Mouse (Mus musculus) skeletal muscle tissue, adult 2 months (tissue): ENCODE data around the gene Tpp2.
"Not testable (repeated sequence)": the region's sequence is repeated elsewhere in the genome, so short reads cannot be mapped to it uniquely, and the experiment has no call there.

Experiments
- DNase-seq: peaks from one replicate; pipeline ENCODE4 v3.0.0-alpha.2; 2012; ENCODE audit warnings: low read depth, low spot score

Gene Tpp2

DNA sequence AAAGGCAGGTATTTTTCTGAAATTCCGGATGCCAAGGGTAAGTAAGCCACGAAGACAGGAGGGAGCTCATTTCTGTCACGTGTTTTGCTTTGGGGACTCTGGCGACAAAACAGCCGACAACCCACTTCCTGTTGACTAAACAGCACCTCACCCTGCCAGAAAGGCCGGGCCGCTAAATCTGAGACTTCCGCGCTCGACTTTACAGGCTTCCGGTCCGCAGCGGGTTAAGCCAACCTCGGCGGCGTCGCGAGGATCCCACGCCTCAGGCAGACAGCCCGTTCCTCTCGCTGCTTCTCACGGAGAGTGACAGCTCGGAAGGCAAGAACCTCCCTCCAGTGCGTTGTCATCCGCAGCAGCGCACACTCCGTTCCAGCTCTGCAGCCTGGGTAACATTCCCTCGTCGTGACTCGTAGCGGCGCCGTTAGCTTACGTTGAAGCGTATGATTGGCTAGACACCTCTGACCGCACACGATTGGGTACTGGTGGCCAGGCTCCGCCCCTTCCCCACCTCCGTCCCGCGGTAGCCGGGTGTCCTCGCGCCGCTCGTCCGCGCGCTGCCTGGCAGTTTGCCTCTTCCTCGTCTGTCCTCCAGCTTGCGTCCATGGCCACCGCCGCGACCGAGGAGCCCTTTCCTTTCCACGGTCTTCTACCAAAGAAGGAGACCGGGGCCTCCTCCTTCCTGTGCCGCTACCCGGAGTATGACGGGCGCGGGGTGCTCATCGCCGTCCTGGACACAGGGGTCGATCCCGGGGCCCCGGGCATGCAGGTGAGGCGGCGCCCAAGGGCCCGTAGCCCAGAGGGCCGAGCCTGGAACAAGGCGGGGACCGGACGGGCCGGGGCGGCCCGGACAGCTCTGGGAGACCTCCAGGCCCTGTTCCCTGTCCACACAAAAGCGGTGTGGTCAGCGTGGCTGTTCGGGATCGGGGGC lies at the start of gene Tpp2:
Gene Tpp2, plus strand, starts transcription at position 160 of the 928 bp plus-strand sequence.
- peak; percentile 98 for DNase-seq

GRCm38 (mm10) chr1:43888358-43888757 lies 45.1 kb upstream of the Tpp2 start:
- not testable (repeated sequence) for DNase-seq

DNA sequence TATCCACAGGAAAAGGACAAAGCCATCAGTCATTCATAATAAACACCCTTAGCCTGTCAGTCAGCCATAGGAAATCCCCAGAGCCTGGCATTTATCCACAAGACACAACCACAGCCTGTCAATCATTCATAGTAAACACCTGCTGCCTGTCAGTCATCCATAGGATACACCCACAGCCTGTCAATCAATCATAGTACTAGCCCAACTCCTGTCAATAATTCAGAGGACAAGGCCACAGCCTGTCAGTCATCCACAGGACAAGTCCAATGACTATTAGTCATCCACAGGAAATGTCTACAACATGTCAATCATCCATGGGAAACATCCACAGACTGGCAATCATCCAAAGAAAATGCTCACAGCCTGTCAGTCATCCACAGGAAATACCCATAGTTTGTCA lies 37.7 kb upstream of the Tpp2 start:
- DNase-seq, result no peak

GRCm38 (mm10) chr1:43897131-43897530 lies 36.3 kb upstream of the Tpp2 start:
- DNase-seq, result no peak

- DNase-seq, result no peak
Observed at GRCm38 (mm10) chr1:43897987-43898386, 35.5 kb upstream of the Tpp2 start.

DNA sequence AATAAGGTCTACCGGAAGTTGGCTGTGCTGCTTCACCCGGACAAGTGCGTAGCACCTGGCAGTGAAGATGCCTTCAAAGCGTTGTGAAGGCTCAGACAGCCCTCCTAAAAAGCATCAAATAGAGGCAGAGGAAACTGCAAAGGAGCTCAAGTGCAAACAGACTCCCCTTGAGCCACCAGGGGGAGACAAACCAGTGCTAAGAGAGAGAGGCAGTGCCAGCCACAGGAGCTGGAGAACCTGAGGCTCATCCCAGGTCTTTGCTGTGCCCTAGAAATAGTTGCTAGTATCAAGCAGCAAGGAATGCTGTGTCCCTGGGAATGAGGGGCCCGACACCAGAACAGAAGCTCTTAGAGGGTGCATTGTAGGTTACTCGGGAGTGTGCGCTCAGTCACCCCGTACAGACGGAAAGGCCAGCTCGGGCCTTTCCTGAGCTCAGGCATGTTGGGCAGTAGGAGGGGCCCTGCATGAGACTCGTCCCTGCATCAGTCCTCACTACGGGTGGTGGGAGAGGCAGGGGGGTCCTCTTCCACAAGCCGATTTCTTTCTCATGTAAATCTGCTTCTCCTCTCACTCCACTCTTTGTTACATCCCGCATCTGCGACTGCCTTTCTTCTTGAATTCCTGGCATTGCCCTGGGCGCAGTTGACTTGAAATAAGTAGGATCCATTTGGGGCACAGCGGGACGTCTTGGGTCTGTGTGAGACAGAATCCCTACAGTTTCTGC lies 34.3 kb upstream of the Tpp2 start:
- DNase-seq, result peak; percentile 24

GRCm38 (mm10) chr1:43902417-43902816 lies 31.0 kb upstream of the Tpp2 start:
- no peak for DNase-seq

- DNase-seq, result no peak
Observed at GRCm38 (mm10) chr1:43902855-43903254, 30.6 kb upstream of the Tpp2 start.

DNA sequence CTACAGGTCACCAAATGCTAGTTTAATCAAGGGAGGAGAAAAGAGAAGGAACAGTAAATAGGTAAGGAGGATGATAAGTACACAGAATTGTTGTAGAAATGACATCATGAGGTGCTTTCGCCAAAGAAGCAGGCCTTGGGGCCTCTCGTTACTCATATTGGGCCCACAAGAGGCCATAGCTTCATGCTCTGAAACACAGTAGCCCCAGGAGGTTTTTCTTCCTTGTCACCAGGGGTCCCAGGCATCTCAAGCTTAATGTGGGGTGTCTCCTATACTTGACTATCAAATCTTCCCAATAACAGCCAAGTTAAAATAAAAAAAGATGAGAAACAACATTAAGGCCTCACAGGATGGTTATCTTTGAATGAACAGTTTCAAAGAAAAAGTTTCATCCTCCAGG lies 18.0 kb upstream of the Tpp2 start:
- DNase-seq, result no peak

DNA sequence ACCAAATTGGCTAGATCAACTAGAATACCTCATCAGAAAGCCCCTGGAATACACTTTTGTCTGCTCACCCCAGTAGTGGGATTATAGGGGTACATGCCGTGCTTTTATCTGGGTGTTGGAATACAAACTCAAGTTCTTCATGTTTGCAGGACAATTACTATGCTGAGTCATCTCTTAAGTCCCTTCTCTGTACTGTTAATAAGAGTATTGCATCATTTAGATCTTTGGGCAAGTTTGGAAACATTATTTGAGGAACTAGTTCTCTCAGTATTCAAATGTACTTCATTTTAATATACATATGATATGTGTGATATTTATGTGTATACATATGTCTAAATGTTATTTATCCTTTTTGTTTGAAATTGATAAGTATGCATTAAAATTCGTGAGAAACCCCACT lies 16.6 kb upstream of the Tpp2 start:
- DNase-seq, result no peak

DNA sequence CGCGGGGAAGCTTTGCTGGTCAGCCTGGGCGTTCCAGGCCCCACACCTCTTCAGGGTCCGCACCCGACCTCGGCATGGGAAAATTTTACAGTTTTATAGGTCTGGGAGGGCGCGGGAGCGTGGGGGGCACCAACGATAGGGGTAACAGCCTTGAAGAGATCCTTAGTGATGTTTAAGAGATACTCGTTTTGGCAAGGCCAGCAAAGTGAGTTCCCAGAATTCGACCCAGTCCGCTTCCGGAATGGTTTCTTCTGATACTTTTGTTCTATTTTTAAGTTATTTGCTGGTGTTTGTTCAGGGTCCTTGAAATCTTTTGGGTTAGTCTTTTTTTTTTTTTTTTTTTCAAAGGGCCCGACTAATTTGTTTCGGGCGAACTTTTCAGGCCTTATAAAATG lies 966 bp downstream of the Tpp2 start:
- DNase-seq, result no peak

DNA sequence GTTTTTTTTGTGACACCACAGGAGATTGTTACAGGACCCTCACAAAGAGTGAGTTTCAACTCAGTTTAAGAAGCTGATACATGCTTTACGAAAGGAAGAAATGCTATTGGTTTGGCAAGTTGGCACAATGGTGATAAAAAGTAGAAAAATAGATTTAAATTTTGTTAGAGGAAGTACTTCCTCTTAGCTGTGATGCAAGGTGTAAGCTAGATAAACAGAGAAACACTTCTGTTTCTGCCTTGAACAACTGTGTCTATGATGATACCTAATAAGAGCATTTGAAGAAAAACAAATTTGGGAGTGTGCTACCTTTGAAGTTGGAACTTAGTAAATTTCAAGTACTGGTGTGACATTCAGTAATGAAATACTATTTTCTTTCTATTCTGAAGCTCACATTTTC lies 5.9 kb downstream of the Tpp2 start:
- DNase-seq, result no peak

GRCm38 (mm10) chr1:43941476-43942217 lies 8.2 kb downstream of the Tpp2 start:
- no peak for DNase-seq

DNA sequence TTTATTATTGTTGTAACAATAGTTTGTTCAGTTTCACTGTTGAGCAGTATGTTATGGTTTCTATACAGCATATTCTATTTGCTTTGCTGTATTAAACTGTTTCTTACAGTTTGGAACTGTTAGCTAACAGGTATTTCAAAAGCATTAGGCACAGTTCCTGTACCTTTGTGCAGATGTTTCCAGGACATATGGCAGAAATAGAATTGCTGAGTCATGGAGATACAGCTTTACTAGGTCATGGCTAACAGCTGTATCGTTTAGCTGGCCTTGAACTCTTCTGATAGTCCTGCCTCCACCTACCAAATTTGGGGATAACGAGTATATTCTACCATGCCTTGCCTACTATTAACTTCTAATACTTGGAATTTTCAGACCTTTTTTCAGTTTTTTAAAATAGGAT lies 9.4 kb downstream of the Tpp2 start:
- DNase-seq, result no peak

- DNase-seq, result no peak
Observed at GRCm38 (mm10) chr1:43953679-43954078, 20.2 kb downstream of the Tpp2 start.

- DNase-seq, result no peak
Observed at GRCm38 (mm10) chr1:43964381-43964780, 30.9 kb downstream of the Tpp2 start.

GRCm38 (mm10) chr1:43966756-43967155 lies 33.3 kb downstream of the Tpp2 start:
- no peak for DNase-seq

DNA sequence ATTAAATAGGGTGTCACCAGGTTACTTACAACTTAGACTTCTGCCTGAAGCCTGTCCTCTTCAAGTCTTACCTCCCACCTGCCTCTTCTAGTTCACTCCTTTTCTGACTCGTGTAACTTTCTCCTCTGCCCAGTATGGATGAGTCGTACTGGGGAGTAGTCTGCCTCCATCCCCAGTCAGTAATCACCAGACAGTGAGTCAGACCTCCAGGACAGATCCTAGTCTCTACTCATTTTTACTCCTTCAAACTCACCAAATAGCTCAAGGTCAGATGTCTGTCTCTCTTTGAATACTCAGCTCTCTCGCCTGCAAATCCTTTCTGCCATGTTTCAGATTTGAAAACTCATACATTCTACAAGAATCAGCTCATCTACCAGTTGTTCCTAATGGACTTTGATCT lies 35.9 kb downstream of the Tpp2 start:
- DNase-seq, result no peak

DNA sequence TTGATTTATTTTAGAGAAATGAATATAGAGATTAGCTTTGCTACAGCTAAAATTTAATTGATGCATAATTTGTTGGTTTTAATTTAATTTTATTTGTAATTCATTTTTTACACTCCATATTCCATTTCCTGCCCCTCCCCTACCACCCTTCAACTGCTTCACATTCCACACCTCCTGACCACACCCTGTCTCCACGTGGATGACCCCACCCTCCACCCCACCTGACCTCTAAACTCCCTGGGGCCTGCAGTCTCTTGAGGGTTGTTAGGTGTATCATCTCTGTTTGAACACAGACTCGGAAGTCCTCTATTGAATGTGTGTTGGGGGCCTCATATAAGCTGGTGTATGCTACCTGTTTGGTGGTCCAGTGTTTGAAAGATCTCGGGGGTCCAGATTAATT lies 37.6 kb downstream of the Tpp2 start:
- no peak for DNase-seq

- no peak for DNase-seq
Observed at GRCm38 (mm10) chr1:43996914-43997589, 63.6 kb downstream of the Tpp2 start.

- DNase-seq, result no peak
Observed at GRCm38 (mm10) chr1:44004513-44004912, 71.1 kb downstream of the Tpp2 start.

DNA sequence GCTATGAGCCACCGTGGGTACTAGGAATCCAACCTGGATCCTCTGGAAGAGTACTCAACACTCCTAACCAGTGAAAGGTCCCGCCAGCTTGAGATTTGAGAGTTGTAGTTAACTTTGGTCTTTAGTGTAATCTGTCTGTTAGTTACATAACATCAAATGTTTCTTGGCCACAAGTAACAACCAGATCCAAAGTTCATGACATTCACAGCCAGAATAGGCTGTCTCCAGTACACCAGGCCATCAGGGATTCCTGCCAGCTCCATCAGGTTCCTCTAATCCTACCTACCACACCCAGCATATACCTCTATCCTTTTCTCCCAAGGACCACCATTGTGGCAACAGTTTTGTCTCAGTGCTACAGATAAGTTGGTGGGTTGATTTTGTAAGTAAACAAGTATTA lies 82.1 kb downstream of the Tpp2 start:
- peak; percentile 72 for DNase-seq
